Mouse (Mus musculus) E14TG2a.4 (cell line): ENCODE measurements around the gene Gm20388.

Experiments
- H3K27me3 ChIP-seq: 2 replicates; pipeline ENCODE4 v1.6.1; 2014; ENCODE audit warnings: low read length, control low read depth; ENCODE audit not compliant: insufficient read depth
- H3K36me3 ChIP-seq: 2 replicates; pipeline ENCODE4 v1.6.1; 2014; ENCODE audit warnings: low read length, control low read depth; ENCODE audit not compliant: insufficient read depth
- H3K4me1 ChIP-seq: replicated peaks from 2 replicates; pipeline ENCODE4 v1.6.1; 2014; ENCODE audit warnings: low read depth, low read length, control low read depth
- H3K4me3 ChIP-seq: replicated peaks from 2 replicates; pipeline ENCODE4 v1.5.1; 2014; ENCODE audit warnings: mild to moderate bottlenecking, low read length
- H3K9me3 ChIP-seq: 2 replicates; pipeline ENCODE4 v1.6.1; 2014; ENCODE audit warnings: low read length, control low read depth
- CTCF ChIP-seq: conservative IDR thresholded peaks from 2 replicates; pipeline ENCODE4 v1.5.1; 2014; ENCODE audit warnings: low read length
- NANOG ChIP-seq: IDR thresholded peaks from 2 replicates; pipeline ENCODE4 v1.6.1; 2014; ENCODE audit warnings: borderline replicate concordance, low read length, mixed read lengths
- POU5F1 ChIP-seq: IDR thresholded peaks from 2 replicates; pipeline ENCODE4 v1.6.1; 2014; ENCODE audit warnings: low read length, borderline replicate concordance

Gene Gm20388

DNA sequence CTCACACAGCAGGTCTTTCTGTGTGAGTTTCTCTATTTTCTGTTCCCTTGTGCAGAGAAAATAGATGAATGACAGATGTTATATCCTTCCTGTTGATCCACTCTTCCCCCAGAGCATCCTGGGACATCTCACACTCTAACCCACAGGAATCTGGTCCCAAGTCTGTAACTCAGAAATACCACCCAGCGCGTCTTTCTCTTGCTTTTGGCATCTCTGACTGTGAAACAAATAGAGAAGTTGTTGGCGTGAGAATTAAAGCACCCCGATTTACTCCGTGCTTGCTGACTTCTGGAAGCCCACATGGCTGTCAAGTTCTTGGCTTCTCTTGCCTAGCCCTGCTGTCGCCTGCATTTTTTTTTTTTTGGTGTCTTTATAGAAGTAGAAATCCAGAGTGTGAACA is 2867.1 kb downstream of the Gm20388 start:
- Histone ChIP-seq H3K4me3 (no peak overlapping the region), H3K36me3 (peaks cover 30% of the 10 kb centered on the region), H3K27me3 (0 out of 2 replicates have a peak, but pooled peaks cover 3% of the 10 kb centered on the region), H3K4me1 (peaks cover 9% of the 10 kb centered on the region), H3K9me3 (no peaks in the 10 kb centered on the region)
- TF ChIP-seq CTCF: no peak
- TF ChIP-seq POU5F1: no peak
- TF ChIP-seq NANOG: no peak

DNA sequence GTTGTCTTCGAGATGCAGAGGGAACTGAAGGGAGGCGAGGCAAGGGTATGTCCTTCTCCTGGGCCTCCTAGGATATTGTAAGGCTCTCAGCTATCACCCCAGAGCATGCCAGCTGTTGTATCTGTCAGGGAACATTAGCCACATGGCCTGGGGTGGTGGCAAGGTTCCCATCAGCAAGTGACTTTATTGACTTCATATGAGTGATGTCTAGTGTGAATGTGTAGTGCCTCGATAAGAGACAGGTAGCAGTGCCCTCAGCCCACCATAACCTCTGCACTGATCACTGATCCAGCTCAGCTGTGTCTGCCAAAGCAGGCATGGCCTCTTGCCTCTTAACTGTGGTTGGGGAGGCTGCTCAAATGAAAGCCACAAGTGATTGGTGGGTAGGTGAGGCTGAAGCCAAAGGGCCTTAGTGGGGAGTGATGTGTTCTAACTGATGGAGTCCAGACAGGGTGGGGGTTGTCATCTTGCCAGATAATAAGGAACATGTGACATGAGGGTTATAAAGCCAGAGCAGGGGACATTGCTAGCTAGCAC is 2868.1 kb downstream of the Gm20388 start:
- H3K36me3 ChIP-seq: peaks cover 34% of the 10 kb centered on the region
- H3K9me3 ChIP-seq: no peaks in the 10 kb centered on the region
- no peak for TF ChIP-seq POU5F1
- no peak for TF ChIP-seq CTCF
- TF ChIP-seq NANOG: no peak
- no peak overlapping the region for H3K4me3 ChIP-seq
- H3K27me3 ChIP-seq: no peaks in the 10 kb centered on the region
- peaks cover 9% of the 10 kb centered on the region for H3K4me1 ChIP-seq

DNA sequence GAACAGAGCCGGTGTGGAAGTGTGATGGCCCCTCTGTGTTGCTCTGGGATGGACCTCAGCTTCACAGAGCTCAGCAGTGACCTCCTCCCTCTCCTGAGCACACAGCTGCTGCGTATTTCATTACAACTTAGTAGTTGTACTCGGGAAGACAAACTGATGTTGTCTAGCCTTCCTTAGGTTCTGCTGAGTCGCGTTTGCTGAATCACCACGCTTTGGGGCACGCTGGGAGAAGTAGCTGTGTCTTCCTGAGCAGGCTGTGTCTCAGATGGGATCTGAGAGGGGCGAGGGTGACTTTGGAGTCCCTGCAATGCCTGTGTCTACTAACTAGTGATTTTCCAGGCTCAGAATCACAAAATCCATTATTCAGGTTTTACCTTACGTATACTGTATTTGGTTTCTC is 2868.6 kb downstream of the Gm20388 start:
- H3K4me3 ChIP-seq: no peak overlapping the region

DNA sequence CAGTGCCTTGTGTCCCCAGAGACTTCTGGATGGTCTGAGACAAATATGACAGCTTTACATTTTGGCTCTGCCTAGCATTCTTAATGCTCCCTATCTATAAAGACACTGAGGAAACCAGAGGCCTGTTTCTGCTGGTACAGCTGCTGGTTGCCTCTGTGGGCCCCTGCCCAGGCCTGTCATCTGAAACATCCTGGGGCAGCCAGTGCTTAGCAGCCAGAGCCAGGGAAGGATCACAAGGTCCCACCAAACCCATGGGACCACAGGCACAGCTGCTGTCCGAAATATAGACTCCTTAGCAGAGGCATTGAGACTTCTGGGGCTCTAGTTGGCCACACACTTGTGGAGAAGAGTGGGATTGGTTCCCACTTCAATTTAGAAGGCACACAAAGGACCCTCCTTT is 2874.1 kb downstream of the Gm20388 start:
- TF ChIP-seq POU5F1: no peak
- no peak for TF ChIP-seq NANOG
- no peak for TF ChIP-seq CTCF
- Histone ChIP-seq H3K36me3 (peaks cover 76% of the 10 kb centered on the region), H3K4me1 (no peaks in the 10 kb centered on the region), H3K27me3 (no peaks in the 10 kb centered on the region), H3K9me3 (no peaks in the 10 kb centered on the region), H3K4me3 (no peak overlapping the region)

More for the DNA sequence above, 2868.6 kb downstream of the Gm20388 start:
- H3K27me3 ChIP-seq: no peaks in the 10 kb centered on the region
- peaks cover 39% of the 10 kb centered on the region for H3K36me3 ChIP-seq
- TF ChIP-seq CTCF (no peak), NANOG (no peak), POU5F1 (no peak)
- peaks cover 9% of the 10 kb centered on the region for H3K4me1 ChIP-seq
- H3K9me3 ChIP-seq: no peaks in the 10 kb centered on the region

DNA sequence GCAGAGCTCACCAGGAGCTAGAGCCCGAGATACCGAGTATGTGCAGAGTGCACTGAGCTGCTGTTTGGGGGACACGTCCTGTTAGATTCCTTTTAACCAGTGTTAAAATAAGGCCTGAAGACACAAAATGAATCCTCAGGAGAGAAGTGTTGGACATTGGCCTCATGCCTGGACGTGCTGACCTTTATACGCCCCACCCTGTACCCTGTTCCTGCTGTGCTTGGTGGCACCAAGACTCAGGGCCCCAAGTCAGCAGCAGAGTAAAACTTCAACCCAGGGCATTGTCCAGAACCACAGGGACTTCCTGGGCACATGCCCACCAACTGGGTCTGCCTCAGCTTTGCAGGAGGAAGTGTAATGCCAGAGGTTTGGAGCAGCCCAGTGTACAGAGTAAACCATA is 2879.2 kb downstream of the Gm20388 start:
- H3K9me3 ChIP-seq: no peaks in the 10 kb centered on the region
- no peak overlapping the region for H3K4me3 ChIP-seq
- H3K4me1 ChIP-seq: no peaks in the 10 kb centered on the region
- peaks cover 50% of the 10 kb centered on the region for H3K36me3 ChIP-seq
- TF ChIP-seq POU5F1: no peak
- H3K27me3 ChIP-seq: no peaks in the 10 kb centered on the region

DNA sequence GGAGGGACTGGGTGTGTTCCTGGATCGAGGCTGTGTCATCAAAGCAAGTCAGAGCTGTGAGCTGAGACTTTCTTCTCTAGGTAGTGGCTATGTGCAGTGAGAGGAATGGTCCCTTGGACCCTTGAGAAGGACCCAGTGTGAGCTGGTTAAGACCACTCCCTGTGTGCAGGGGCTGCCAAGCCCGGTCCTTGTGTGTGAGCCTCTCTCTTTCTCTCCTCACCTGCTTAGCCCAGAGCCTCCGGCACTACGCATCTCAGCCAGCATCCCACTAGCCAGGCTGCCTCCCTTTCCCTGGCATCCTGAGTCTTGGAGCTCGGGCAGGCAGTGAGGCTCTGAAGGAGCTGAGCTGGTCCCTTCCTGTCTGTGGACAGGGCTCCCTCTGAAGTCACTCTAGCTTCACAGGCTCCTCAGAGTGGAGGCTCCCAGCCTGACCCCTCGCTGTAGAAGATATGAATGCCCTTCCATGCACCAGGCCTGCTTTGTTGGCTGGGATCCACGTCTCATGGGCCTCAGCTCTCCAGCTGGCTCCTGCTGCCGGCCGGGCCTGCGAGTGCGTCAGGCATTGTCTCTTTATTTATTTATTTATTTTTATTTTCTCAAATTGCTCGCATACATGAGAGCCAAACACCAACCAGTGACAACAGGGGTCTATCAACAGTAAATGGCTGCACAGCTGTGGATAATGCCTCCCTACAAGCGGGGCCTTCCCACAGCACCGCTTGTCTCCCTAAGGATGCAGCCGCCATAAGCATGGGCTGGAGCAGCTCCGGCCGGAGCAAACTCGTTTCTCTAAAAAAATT is 2882.9 kb downstream of the Gm20388 start:
- TF ChIP-seq NANOG (no peak), POU5F1 (no peak), CTCF (no peak)
- Histone ChIP-seq H3K9me3 (no peaks in the 10 kb centered on the region), H3K4me1 (no peaks in the 10 kb centered on the region), H3K4me3 (no peak overlapping the region), H3K27me3 (no peaks in the 10 kb centered on the region), H3K36me3 (peaks cover 26% of the 10 kb centered on the region)

DNA sequence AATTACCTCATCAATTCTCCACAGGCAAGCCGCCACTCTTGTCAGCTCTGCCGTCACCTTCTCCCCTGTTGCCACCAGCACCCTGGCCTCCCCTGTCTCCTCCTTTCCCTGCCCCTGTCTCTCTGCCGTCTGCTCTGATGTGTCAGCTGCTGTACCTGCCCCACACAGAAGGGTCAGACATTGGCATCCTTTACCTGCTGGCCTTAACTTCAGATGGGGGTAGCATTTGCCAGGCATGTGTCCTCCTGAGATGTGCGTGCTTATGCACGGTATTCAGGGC is 2883.5 kb downstream of the Gm20388 start:
- no peaks in the 10 kb centered on the region for H3K4me1 ChIP-seq
- H3K4me3 ChIP-seq: no peak overlapping the region
- no peaks in the 10 kb centered on the region for H3K9me3 ChIP-seq
- peaks cover 26% of the 10 kb centered on the region for H3K36me3 ChIP-seq
- no peaks in the 10 kb centered on the region for H3K27me3 ChIP-seq
- TF ChIP-seq CTCF: no peak

DNA sequence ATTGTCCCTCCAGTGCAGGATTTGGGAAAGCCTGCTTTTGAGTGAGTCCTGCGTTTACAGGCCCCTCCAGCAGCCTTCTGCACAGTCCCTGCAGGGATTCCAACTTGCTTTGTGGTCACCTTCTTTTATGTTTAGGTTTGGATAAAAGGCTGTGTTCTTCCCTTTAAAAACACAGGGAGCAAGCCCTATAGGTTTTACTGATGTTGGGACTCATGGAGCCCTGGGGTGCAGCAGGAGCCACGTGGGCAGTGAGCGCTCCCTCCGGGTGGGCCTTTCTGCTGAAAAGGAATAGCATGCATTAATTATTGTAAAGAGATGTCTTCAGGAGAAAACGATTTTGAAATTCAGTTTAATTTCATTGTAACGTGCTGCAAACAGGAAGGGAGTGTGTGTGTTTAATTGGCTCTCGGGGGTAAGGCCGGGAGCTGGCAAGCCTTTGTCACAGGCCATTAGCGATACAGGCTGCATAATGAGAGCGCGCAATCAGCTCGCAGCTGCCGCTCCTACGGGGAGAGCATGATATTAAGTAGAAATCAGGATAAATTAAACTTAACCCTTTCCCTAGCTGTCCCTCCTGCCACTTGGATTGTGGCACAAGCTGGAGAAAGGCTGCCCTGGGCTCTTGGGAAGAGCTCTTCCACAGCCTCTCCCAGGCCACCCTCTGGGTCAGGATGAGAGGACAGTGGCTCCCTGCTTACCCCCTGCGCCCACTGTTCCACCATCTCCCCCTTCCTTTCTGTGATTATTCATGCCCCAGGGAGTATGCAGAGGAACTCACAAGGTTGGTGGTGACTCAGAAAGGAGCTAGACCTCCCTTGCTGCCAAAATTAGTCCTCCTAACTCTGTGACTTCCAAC is 2893.5 kb downstream of the Gm20388 start:
- peaks cover 26% of the 10 kb centered on the region for H3K36me3 ChIP-seq
- H3K4me1 ChIP-seq: no peaks in the 10 kb centered on the region
- no peaks in the 10 kb centered on the region for H3K27me3 ChIP-seq
- H3K9me3 ChIP-seq: no peaks in the 10 kb centered on the region
- TF ChIP-seq NANOG (no peak), POU5F1 (no peak), CTCF (no peak)
- H3K4me3 ChIP-seq: no peak overlapping the region

DNA sequence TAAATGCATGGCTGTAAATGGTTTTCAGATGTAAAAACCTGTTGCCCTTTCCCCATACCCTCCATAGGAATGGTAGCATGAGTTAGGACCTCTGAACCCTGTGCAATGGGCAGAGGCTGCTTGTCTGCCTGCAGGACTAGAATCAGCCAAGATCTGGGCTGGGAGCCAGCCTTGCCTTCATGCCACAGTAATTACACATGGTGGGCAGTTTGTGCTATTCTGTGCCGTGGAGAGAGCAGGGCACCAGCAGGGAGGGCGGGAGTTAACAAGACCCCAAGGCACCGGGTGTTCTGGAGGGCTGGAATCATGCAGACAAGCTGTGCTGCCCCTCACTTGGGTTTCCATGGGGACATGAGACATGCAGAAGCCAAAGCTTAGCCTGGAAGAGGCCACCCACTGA is 2894.7 kb downstream of the Gm20388 start:
- TF ChIP-seq NANOG (no peak), POU5F1 (no peak), CTCF (no peak)
- peaks cover 26% of the 10 kb centered on the region for H3K36me3 ChIP-seq
- no peaks in the 10 kb centered on the region for H3K9me3 ChIP-seq
- no peaks in the 10 kb centered on the region for H3K27me3 ChIP-seq
- no peak overlapping the region for H3K4me3 ChIP-seq
- H3K4me1 ChIP-seq: no peaks in the 10 kb centered on the region
